Mouse (Mus musculus) limb, embryonic 13.5 days (tissue): ENCODE measurements around the gene Tmem181a. TPM values are rescaled to one million over a fixed set of nuclear protein-coding genes. Genes with fewer than 3 reads are reported as not detected.
"Not testable (repeated sequence)": the region's sequence is repeated elsewhere in the genome, so short reads cannot be mapped to it uniquely, and the experiment has no call there.

Experiments used
- ATAC-seq: fragments of 200-750 bp; cut with Nextera tagmentation; 2 replicates; pipeline ENCODE4 v1.8.0; 2017; ENCODE audit warnings: low read depth, moderate number of reproducible peaks, moderate TSS enrichment; ENCODE audit not compliant: low FRiP score
- H3K27ac ChIP-seq: fragments of 300-500 bp; sonication (generic); 2 replicates; pipeline ENCODE4 v1.5.1; 2015; ENCODE audit warnings: inconsistent platforms, mild to moderate bottlenecking, moderate library complexity
- H3K27me3 ChIP-seq: fragments of 300-500 bp; sonication (generic); 2 replicates; pipeline ENCODE4 v1.6.1; 2015; ENCODE audit warnings: mild to moderate bottlenecking, inconsistent platforms
- H3K36me3 ChIP-seq: fragments of 300-500 bp; sonication (generic); 2 replicates; pipeline ENCODE4 v1.6.1; 2015; ENCODE audit warnings: inconsistent platforms, mild to moderate bottlenecking, moderate library complexity
- H3K4me1 ChIP-seq: fragments of 300-500 bp; sonication (generic); 2 replicates; pipeline ENCODE4 v1.6.1; 2015; ENCODE audit warnings: inconsistent platforms
- H3K4me2 ChIP-seq: fragments of 300-500 bp; sonication (generic); replicated peaks from 2 replicates; pipeline ENCODE4 v1.6.1; 2015; ENCODE audit warnings: inconsistent platforms, mild to moderate bottlenecking, moderate library complexity
- H3K4me3 ChIP-seq: fragments of 300-500 bp; sonication (generic); 2 replicates; pipeline ENCODE4 v1.5.1; 2015; ENCODE audit warnings: moderate library complexity, mild to moderate bottlenecking, inconsistent platforms
- H3K9ac ChIP-seq: fragments of 300-500 bp; sonication (generic); 2 replicates; pipeline ENCODE4 v1.6.1; 2015; ENCODE audit warnings: mild to moderate bottlenecking, inconsistent platforms
- H3K9me3 ChIP-seq: fragments of 300-500 bp; sonication (generic); 2 replicates; pipeline ENCODE4 v1.6.1; 2016; ENCODE audit warnings: inconsistent platforms
- WGBS: fragments of 180-500 bp; shearing (Covaris S2); methylation state at CpG from one replicate; pipeline ENCODE4 v1.1.7; 2015; 5-methylcytosine and 5-hydroxymethylcytosine counted together
- polyA plus RNA-seq: library from polyadenylated mRNA; unstranded; fragments of >200 nt; fragmentation: Nextera tagmentation; extraction: Ambion mirVana; gene quantifications from 2 replicates; pipeline ENCODE4 v1.2.1, GENCODE M21; 2015

Gene Tmem181a
- polyA plus RNA-seq, 1 experiment from 2014 or later, result 23.7 TPM

DNA sequence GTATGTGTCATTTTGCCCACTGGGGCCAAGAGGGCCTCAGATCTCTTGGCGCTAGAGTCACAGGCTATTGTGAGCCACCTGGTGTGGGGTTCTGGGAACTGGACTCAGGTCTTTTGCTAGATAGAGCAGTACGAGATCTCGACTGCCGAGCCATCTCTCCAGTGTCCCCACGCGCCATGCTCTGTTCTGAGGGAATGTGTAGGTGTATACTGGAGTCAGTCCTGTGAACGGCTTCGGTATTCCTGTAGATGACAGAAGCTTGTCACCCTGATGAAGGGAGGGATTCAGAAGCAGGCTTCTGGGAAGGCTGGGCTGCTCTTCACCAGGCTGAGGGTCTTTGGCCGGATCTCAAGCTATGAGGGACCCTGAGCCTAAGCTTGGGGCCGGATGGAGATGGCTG lies 23.1 kb downstream of the Tmem181a start:
- H3K4me2 ChIP-seq, H3K4me3 ChIP-seq, H3K4me1 ChIP-seq, ATAC-seq, H3K9ac ChIP-seq, H3K36me3 ChIP-seq, H3K27me3 ChIP-seq, H3K27ac ChIP-seq, H3K9me3 ChIP-seq: not testable (repeated sequence)
- 89% methylated on average over 9 of the region's 10 CpGs for WGBS

DNA sequence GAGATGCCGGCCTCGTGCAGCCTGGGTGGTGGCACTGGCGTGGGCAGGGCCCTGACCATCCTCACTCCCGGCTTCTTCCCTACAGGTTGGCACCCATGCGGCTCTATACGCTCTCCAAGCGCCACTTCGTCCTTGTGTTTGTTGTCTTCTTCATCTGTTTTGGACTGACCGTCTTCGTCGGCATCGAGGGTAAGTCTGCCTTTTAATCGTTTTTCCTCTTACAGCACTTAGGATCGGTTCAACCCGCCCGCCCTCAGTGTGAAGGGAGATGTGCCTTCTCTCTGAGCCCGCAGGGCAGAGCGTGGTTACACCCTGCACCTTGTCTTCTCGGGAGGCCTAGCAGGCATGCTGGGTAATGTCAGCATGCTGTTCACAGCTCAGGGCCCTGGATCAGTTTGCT lies 23.9 kb downstream of the Tmem181a start:
- H3K4me2 ChIP-seq, H3K27me3 ChIP-seq, H3K9me3 ChIP-seq, ATAC-seq, H3K4me1 ChIP-seq, H3K36me3 ChIP-seq, H3K9ac ChIP-seq, H3K4me3 ChIP-seq, H3K27ac ChIP-seq: not testable (repeated sequence)
- 90% methylated on average over 18 of the region's 19 CpGs for WGBS

DNA sequence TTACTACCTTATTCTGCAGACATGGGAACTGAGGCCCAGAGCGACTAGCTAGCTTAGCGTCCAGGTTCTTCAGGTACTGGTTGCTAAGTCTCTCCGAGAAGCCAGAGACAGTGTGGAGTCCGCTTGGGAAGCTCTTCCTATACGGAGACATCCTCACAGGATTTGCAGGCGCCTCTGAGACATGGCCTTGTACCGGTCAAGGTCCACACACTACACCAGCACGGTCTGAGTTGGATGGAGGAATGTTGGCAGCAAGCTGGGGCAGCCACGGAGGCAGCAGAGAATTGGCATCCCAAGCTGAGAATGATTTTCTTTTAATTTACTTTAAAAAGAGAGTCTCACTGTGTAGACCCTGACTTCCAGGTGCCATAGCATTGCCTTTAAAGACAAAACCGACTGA lies 26.5 kb downstream of the Tmem181a start:
- H3K27ac ChIP-seq, H3K9me3 ChIP-seq, H3K36me3 ChIP-seq, ATAC-seq, H3K27me3 ChIP-seq, H3K9ac ChIP-seq, H3K4me1 ChIP-seq, H3K4me2 ChIP-seq, H3K4me3 ChIP-seq: not testable (repeated sequence)
- 93% methylated on average over 8 of the region's 10 CpGs for WGBS

DNA sequence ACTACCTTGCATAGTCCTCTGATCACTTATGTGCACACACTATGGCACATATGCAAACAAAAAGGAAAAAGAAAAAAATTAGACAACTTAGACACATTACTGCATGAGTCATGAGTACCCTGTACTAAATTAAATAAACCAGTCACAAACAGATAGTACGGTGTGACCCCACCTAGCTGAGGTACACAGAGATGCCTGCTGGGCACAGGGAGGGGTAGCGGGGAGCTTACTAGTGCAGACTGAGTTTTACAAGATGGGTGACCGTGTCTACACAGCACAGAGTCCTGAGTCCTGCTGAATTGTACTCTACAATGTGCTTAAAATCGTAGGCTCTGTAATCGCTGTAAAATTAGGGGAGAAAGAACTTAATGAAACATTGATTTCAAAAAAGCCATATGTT lies 29.5 kb downstream of the Tmem181a start:
- H3K4me3 ChIP-seq, H3K36me3 ChIP-seq, H3K27me3 ChIP-seq, H3K4me2 ChIP-seq, H3K9me3 ChIP-seq, H3K27ac ChIP-seq, ATAC-seq, H3K9ac ChIP-seq, H3K4me1 ChIP-seq: not testable (repeated sequence)
- 88% methylated on average over 5 of the region's 5 CpGs for WGBS

DNA sequence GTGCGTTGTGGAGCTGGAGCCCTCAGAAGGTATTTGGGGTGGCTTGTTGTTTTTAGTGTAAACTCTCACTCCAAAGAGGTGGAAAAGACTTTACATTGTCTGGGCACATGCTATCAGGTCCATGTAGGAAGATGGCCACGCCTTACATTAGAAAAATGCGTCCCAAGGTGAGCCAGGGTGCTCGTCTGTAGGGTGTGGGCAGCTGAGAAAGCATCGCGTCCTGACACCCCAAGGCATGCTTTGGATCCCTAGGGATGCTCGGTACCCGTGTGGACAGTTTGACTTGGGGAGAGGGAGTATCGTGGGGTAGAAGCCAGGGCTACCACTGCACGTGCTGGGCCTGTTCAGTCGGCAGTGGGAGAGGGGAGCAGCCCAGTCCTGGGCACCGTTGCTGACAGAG lies 32.4 kb downstream of the Tmem181a start:
- H3K4me2 ChIP-seq, H3K27me3 ChIP-seq, ATAC-seq, H3K27ac ChIP-seq, H3K36me3 ChIP-seq, H3K4me3 ChIP-seq, H3K9ac ChIP-seq, H3K9me3 ChIP-seq, H3K4me1 ChIP-seq: not testable (repeated sequence)
- 91% methylated on average over 12 of the region's 12 CpGs for WGBS

DNA sequence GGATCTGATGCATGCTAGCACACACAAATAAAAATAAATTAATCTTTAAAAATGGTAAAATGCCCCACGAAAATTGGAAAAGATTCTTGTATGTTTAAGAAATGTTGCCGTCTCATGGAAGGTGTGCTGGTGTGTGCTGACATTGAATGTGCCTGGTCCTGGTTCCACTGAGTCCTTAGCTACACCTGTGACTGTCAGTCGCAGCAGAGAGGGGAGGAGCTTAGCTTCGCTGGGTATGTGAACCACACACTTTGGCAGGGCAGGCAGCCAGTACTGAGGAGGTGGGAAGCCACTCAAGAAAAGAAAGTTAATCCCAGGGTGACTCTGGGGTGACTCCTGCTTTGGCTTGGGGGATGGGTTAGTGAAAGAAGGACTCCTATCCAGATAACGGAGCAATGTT lies 37.2 kb downstream of the Tmem181a start:
- H3K4me1 ChIP-seq, ATAC-seq, H3K27me3 ChIP-seq, H3K27ac ChIP-seq, H3K9me3 ChIP-seq, H3K4me2 ChIP-seq, H3K9ac ChIP-seq, H3K36me3 ChIP-seq, H3K4me3 ChIP-seq: not testable (repeated sequence)
- no CpG with 5 or more reads among the region's 5 CpGs for WGBS

DNA sequence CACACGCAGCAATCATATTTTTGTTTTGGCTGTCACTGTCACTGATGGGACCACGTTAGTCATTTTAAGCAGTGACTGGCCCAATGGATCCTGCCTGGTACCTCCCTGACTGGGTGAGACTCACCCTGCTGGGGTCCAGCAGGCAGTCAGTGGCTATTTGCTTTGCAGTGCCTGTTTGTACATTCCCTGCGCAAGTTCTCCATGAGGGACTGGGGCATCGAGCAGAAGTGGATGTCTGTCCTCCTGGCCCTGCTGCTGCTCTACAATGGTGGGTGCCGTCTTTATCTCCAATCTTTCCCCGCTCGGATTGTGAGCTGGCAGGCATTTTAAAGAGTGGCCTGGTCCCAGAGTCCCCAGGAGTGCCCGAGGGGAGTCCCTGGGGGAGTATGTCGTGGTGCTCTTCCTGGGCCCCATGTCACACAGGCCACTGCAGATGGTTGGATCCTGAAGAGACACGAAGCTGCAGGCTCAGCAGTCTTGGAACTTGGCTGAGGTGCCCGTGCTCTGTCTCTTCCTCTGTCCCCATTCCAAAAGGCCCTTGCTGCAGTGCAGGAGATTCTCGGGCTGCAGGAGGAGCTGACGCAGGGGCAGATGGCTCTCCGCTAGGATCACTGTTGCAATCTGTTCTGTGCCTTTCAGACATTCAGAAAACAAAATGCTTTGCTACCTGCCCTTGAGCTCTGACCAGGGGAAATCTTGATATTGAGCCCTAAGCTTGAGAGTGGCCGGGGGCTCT lies 40.6 kb downstream of the Tmem181a start:
- 92% methylated on average over 9 of the region's 15 CpGs for WGBS
- not testable (repeated sequence) for H3K36me3 ChIP-seq, ATAC-seq

DNA sequence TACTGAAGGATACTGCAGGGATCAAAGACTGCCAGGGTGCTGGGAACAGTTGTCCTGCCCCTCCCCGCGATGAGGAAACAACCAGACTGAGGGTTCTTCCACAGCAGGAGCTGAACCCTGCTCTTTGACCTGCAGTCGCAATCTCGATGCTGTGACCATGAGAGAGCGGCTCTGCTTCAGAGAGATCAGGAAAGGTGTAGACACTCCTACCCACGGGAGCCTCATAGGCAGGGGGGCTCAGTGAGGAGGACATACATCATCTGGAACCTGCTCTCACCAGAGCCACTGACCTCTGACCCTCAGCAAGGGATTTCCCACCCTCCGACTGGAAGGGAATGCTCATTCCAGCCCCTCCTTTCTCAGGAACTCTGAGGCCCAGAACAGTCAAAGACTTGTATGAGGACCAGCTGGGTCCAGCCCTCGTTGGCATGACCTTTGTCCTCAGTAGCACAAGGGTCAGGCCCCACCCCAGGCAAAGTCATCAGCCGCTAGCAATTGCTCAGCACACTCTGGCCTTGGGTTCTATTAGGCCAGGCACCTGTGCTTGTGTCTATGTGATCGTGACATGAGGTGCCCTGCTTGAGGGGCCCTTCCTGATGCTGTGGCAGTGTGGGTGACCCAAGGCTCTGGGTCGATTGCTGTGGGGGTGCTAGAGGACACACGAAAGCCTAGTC lies 43.7 kb downstream of the Tmem181a start:
- not testable (repeated sequence) for H3K27ac ChIP-seq, ATAC-seq, H3K9me3 ChIP-seq, H3K36me3 ChIP-seq, H3K4me3 ChIP-seq, H3K9ac ChIP-seq, H3K4me1 ChIP-seq, H3K4me2 ChIP-seq, H3K27me3 ChIP-seq
- WGBS, result 71% methylated on average over 9 of the region's 12 CpGs

More for the DNA sequence above, 40.6 kb downstream of the Tmem181a start:
- not testable (repeated sequence) for H3K9me3 ChIP-seq, H3K4me3 ChIP-seq, H3K9ac ChIP-seq, H3K4me2 ChIP-seq, H3K27ac ChIP-seq, H3K27me3 ChIP-seq, H3K4me1 ChIP-seq

DNA sequence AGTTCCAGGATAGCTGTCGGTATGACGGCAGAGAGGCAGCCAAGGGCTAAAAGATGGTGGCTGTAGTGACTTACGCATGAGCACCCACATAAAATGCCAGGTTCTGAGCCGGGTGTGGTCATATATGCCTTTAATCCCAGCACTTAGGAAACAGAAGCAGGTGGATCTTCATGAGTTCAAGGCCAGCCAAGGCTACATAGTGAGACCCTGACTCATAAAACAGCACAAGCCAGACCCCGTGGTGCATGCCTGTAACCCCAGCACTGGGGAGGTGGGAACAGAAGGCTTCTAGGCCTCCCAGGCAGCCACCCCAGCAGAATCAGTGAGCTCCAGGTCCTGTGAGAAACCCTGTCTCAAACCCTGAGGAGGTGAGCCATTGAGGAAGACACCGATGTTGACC lies 48.2 kb downstream of the Tmem181a start:
- not testable (repeated sequence) for ATAC-seq, H3K4me2 ChIP-seq, H3K4me3 ChIP-seq, H3K9ac ChIP-seq, H3K4me1 ChIP-seq, H3K36me3 ChIP-seq, H3K9me3 ChIP-seq, H3K27me3 ChIP-seq, H3K27ac ChIP-seq
- WGBS, result 81% methylated on average over 5 of the region's 6 CpGs

DNA sequence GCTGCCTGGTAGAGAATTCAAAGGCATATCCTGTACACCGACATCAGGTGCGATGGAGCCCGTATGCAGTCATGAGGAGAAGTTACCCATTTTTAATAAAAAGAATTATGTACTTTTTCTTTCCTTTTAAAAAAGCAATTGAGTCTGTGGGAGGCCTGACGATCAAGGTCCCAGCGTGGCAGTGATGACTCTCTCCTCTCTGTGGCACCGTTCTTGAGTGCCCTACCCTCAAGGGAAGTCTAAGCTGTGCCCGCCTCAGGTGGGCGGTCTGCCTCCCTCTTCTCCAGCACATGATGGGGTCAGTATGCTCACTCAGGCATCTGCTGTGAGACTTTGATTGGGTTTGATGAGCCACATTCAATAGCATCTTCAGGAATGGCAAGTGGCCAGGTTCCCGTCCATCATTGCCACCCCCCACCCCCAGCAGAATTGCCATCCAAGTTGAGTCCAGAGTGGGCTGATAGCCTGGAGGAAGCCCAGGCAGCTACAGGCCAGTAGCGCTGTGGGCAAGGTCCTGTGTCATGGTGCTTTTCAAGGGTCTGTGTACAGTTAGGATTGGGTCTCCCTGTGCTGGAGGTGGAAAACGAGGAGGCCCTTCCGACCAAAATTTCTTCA lies 49.1 kb downstream of the Tmem181a start:
- H3K4me2 ChIP-seq, H3K27me3 ChIP-seq, H3K27ac ChIP-seq, H3K9me3 ChIP-seq, H3K36me3 ChIP-seq, H3K4me3 ChIP-seq, H3K4me1 ChIP-seq, H3K9ac ChIP-seq, ATAC-seq: not testable (repeated sequence)
- 95% methylated on average over 12 of the region's 12 CpGs for WGBS

DNA sequence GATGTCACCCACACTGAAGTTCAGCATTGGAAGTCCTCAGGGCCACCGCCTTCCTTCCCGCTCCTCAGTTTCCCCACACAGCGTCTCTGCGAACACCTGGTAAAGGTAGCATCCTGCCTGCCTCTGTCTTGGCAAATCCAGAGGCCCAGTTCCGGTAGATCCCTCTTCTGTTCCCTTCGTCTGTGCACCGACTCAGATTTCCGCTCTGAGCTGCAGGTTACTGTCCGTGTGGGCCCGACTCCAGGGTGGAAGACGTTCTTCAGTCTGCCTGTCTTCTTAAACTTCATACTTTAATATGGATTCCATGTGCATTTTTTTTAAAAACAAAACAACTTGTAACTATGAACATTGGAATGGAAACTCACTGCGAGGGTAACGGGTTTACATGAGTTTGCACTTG lies 49.8 kb downstream of the Tmem181a start:
- H3K9me3 ChIP-seq, H3K4me1 ChIP-seq, H3K4me3 ChIP-seq, H3K27ac ChIP-seq, H3K27me3 ChIP-seq, H3K9ac ChIP-seq, H3K36me3 ChIP-seq, H3K4me2 ChIP-seq, ATAC-seq: not testable (repeated sequence)
- 95% methylated on average over 11 of the region's 13 CpGs for WGBS

DNA sequence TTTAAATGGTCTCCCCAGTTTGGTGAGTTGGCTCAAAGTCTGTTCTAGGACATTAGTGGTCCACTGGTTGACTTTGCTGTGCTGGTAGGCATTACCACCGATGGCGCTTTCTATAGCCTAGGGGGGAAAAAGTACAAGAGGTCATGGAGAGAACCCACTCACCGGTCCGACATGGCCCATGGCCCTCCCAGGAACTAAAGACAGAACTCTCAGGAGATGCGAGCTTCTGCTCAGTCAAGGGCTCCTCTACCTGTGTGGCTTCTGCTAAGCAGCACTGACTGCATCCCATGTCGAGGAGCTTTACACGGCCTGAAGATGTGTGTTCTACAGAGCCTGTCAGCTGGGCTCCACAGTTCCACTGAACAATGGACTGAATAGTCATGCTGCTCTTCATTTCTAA lies 55.1 kb downstream of the Tmem181a start:
- not testable (repeated sequence) for H3K27ac ChIP-seq, H3K9ac ChIP-seq, H3K4me1 ChIP-seq, H3K4me3 ChIP-seq, ATAC-seq, H3K27me3 ChIP-seq, H3K4me2 ChIP-seq, H3K9me3 ChIP-seq, H3K36me3 ChIP-seq
- 91% methylated on average over 7 of the region's 7 CpGs for WGBS

DNA sequence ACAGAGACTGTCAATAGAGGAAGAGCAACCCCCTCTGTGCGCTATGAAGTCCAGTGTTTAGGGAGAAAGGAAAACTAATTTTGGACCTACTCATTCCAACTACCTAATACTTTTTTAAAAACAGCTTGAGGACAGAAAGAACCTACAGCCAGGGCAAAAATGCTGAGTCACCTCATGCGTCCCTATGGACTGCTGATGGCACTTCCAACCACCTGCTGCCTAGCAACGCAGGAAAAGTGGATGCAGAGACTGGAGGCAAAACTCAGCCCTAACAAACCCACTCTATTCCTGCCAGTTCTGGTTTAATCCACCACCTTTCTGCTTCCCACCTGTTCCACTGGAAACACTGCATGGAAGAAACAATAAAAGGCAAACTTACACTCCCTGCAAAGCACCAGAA lies 56.1 kb downstream of the Tmem181a start:
- H3K4me2 ChIP-seq, H3K27me3 ChIP-seq, H3K4me3 ChIP-seq, ATAC-seq, H3K9ac ChIP-seq, H3K9me3 ChIP-seq, H3K4me1 ChIP-seq, H3K36me3 ChIP-seq, H3K27ac ChIP-seq: not testable (repeated sequence)
- 69% methylated on average over 3 of the region's 3 CpGs for WGBS
